Mouse (Mus musculus): Measurements from ENCODE around the gene Cela2a. TPM values are rescaled to one million over a fixed set of nuclear protein-coding genes. Genes with fewer than 3 reads are reported as not detected.

The Cela2a gene
- polyA plus RNA-seq, 1 experiment from 2014 or later: 6.9 TPM

DNA sequence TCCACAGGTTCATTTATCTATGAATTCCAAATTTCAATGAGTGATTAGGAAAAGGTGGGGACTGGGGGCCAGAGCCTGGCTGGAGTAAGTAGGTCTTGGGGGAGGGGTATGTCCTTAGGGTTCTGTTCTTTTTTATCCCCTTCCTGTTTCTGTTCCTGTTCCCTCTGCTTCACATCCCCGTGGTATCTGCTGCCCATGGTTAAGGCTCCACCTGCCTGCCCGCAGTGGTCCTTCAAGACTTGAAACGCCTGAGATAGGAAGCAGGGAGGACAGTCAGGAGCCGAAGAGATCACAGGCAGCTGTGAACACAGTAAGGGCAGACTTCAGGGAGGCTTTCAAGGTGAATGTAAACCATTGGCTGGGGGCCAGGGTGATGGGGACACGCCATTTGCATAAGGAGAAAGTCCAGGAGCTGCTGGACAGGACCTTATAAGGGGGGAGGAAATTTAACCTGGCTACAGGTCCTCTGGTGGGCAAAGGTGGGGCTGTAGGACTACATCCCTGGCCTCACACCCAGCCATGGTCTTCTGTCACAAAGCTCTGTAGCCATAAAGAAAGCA is 8.7 kb upstream of the Cela2a start:
- H3K9ac ChIP-seq (ENCODE audit: low read length): no peak overlapping the region
- no peak overlapping the region for H3K27ac ChIP-seq (ENCODE audit: low read depth)
- H3K36me3 ChIP-seq (ENCODE audit: control insufficient read depth, insufficient read depth, low read length): no peaks in the 10 kb centered on the region
- no peak overlapping the region for H3K4me2 ChIP-seq (ENCODE audit: low read length)
- no peaks in the 10 kb centered on the region for H3K27me3 ChIP-seq (replicated peaks; ENCODE audit: control insufficient read depth, insufficient read depth, low read length)
- 55% methylated on average over 5 of the region's 5 CpGs for WGBS
- no peak for DNase-seq (ENCODE audit: low spot score)
- no peaks in the 10 kb centered on the region for H3K9me3 ChIP-seq (ENCODE audit: control insufficient read depth, low read length)
- ATAC-seq (replicated peaks; ENCODE audit: low FRiP score, low TSS enrichment, low read depth): no peak
- H3K4me1 ChIP-seq (replicated peaks; ENCODE audit: control insufficient read depth, insufficient read depth, low read length): no peaks in the 10 kb centered on the region
- H3K4me3 ChIP-seq (ENCODE audit: low read depth, low read length): no peak overlapping the region

GRCm38 (mm10) chr4:141833911-141834310 is 8.0 kb upstream of the Cela2a start:
- Histone ChIP-seq H3K36me3 (ENCODE audit: control insufficient read depth, insufficient read depth, low read length) (no peaks in the 10 kb centered on the region), H3K27ac (ENCODE audit: low read depth) (no peak overlapping the region), H3K4me3 (ENCODE audit: low read depth, low read length) (no peak overlapping the region), H3K9ac (ENCODE audit: low read length) (no peak overlapping the region), H3K4me1 (replicated peaks; ENCODE audit: control insufficient read depth, insufficient read depth, low read length) (no peaks in the 10 kb centered on the region), H3K9me3 (ENCODE audit: control insufficient read depth, low read length) (no peaks in the 10 kb centered on the region), H3K27me3 (replicated peaks; ENCODE audit: control insufficient read depth, insufficient read depth, low read length) (no peaks in the 10 kb centered on the region), H3K4me2 (ENCODE audit: low read length) (no peak overlapping the region)
- ATAC-seq (replicated peaks; ENCODE audit: low FRiP score, low TSS enrichment, low read depth): no peak
- WGBS: 33% methylated on average over 1 of the region's 1 CpGs
- DNase-seq (ENCODE audit: low spot score): no peak

GRCm38 (mm10) chr4:141831361-141831760 is 5.4 kb upstream of the Cela2a start:
- no peak overlapping the region for H3K4me2 ChIP-seq (ENCODE audit: low read length)
- H3K4me3 ChIP-seq (ENCODE audit: low read depth, low read length): no peak overlapping the region
- no peaks in the 10 kb centered on the region for H3K9me3 ChIP-seq (ENCODE audit: control insufficient read depth, low read length)
- no peak for ATAC-seq (replicated peaks; ENCODE audit: low FRiP score, low TSS enrichment, low read depth)
- H3K27ac ChIP-seq (ENCODE audit: low read depth): no peak overlapping the region
- no peaks in the 10 kb centered on the region for H3K4me1 ChIP-seq (replicated peaks; ENCODE audit: control insufficient read depth, insufficient read depth, low read length)
- H3K36me3 ChIP-seq (ENCODE audit: control insufficient read depth, insufficient read depth, low read length): no peaks in the 10 kb centered on the region
- H3K27me3 ChIP-seq (replicated peaks; ENCODE audit: control insufficient read depth, insufficient read depth, low read length): no peaks in the 10 kb centered on the region
- H3K9ac ChIP-seq (ENCODE audit: low read length): no peak overlapping the region
- DNase-seq (ENCODE audit: low spot score): no peak
- WGBS: 77% methylated on average over 7 of the region's 7 CpGs

- Histone ChIP-seq H3K36me3 (ENCODE audit: control insufficient read depth, insufficient read depth, low read length) (no peaks in the 10 kb centered on the region), H3K9ac (ENCODE audit: low read length) (no peak overlapping the region), H3K9me3 (ENCODE audit: control insufficient read depth, low read length) (no peaks in the 10 kb centered on the region), H3K4me2 (ENCODE audit: low read length) (no peak overlapping the region), H3K27ac (ENCODE audit: low read depth) (no peak overlapping the region), H3K4me1 (replicated peaks; ENCODE audit: control insufficient read depth, insufficient read depth, low read length) (no peaks in the 10 kb centered on the region), H3K27me3 (replicated peaks; ENCODE audit: control insufficient read depth, insufficient read depth, low read length) (no peaks in the 10 kb centered on the region), H3K4me3 (ENCODE audit: low read depth, low read length) (no peak overlapping the region)
- WGBS: 60% methylated on average over 11 of the region's 11 CpGs
- ATAC-seq (replicated peaks; ENCODE audit: low FRiP score, low TSS enrichment, low read depth): no peak
- DNase-seq (ENCODE audit: low spot score): no peak
Observed at GRCm38 (mm10) chr4:141830381-141830780, 4.4 kb upstream of the Cela2a start.

- no peaks in the 10 kb centered on the region for H3K4me1 ChIP-seq (replicated peaks; ENCODE audit: control insufficient read depth, insufficient read depth, low read length)
- WGBS: 71% methylated on average over 4 of the region's 4 CpGs
- DNase-seq (ENCODE audit: low spot score) (no peak), ATAC-seq (replicated peaks; ENCODE audit: low FRiP score, low TSS enrichment, low read depth) (no peak)
- no peaks in the 10 kb centered on the region for H3K9me3 ChIP-seq (ENCODE audit: control insufficient read depth, low read length)
- no peaks in the 10 kb centered on the region for H3K36me3 ChIP-seq (ENCODE audit: control insufficient read depth, insufficient read depth, low read length)
- no peak overlapping the region for H3K4me2 ChIP-seq (ENCODE audit: low read length)
- H3K9ac ChIP-seq (ENCODE audit: low read length): no peak overlapping the region
- no peak overlapping the region for H3K4me3 ChIP-seq (ENCODE audit: low read depth, low read length)
- H3K27me3 ChIP-seq (replicated peaks; ENCODE audit: control insufficient read depth, insufficient read depth, low read length): no peaks in the 10 kb centered on the region
- no peak overlapping the region for H3K27ac ChIP-seq (ENCODE audit: low read depth)
Observed at GRCm38 (mm10) chr4:141828177-141828576, 2.2 kb upstream of the Cela2a start.

DNA sequence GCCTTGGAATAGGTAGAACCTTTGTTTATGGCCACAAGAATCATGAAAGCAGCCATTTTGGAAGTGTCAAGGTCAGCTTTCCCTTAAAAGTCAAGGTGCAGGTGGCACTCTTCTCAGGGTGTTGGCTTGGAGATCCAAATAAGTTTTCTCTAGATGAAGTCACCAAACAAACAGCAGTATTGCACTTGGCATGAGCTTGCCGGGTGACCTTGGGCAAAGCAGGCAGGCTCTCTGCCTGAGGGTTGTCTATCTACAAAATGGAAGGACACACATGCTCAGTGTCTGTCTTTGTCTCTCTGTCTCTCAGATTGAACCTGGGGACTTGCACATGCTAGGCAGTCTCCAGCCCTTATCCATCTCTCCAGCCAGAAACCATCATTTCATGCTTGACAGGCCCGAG is 1.4 kb upstream of the Cela2a start:
- DNase-seq (ENCODE audit: low spot score) (no peak), ATAC-seq (replicated peaks; ENCODE audit: low FRiP score, low TSS enrichment, low read depth) (no peak)
- Histone ChIP-seq H3K4me3 (ENCODE audit: low read depth, low read length) (no peak overlapping the region), H3K9ac (ENCODE audit: low read length) (no peak overlapping the region), H3K4me1 (replicated peaks; ENCODE audit: control insufficient read depth, insufficient read depth, low read length) (no peaks in the 10 kb centered on the region), H3K4me2 (ENCODE audit: low read length) (no peak overlapping the region), H3K27me3 (replicated peaks; ENCODE audit: control insufficient read depth, insufficient read depth, low read length) (no peaks in the 10 kb centered on the region), H3K9me3 (ENCODE audit: control insufficient read depth, low read length) (no peaks in the 10 kb centered on the region), H3K36me3 (ENCODE audit: control insufficient read depth, insufficient read depth, low read length) (no peaks in the 10 kb centered on the region), H3K27ac (ENCODE audit: low read depth) (no peak overlapping the region)
- WGBS: 87% methylated on average over 2 of the region's 2 CpGs

DNA sequence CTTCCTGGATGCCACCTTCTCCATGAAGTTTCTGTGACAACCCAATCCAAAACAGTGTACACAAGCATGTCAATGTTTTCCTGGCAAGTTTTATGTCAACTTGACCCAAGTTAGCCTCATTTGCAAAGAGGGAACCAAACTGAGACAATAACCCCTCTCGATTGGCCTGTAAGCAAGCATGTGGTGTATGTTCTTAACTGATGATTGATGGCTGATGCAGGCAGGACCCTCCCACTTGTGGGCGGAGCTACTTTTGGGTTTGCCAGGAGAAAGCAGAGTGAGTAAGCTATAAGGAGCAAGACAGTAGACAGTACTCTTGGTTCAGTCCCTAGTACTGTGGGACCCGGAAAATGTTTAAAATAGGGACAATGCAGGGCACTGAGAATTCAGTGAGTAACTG is 3.0 kb downstream of the Cela2a start:
- no peak overlapping the region for H3K9ac ChIP-seq (ENCODE audit: low read length)
- no peak overlapping the region for H3K4me2 ChIP-seq (ENCODE audit: low read length)
- H3K27ac ChIP-seq (ENCODE audit: low read depth): no peak overlapping the region
- H3K4me1 ChIP-seq (replicated peaks; ENCODE audit: control insufficient read depth, insufficient read depth, low read length): no peaks in the 10 kb centered on the region
- no peaks in the 10 kb centered on the region for H3K9me3 ChIP-seq (ENCODE audit: control insufficient read depth, low read length)
- no peak for ATAC-seq (replicated peaks; ENCODE audit: low FRiP score, low TSS enrichment, low read depth)
- 53% methylated on average over 3 of the region's 3 CpGs for WGBS
- H3K4me3 ChIP-seq (ENCODE audit: low read depth, low read length): no peak overlapping the region
- no peak for DNase-seq (ENCODE audit: low spot score)
- no peaks in the 10 kb centered on the region for H3K27me3 ChIP-seq (replicated peaks; ENCODE audit: control insufficient read depth, insufficient read depth, low read length)
- no peaks in the 10 kb centered on the region for H3K36me3 ChIP-seq (ENCODE audit: control insufficient read depth, insufficient read depth, low read length)

GRCm38 (mm10) chr4:141822089-141822488 is 3.9 kb downstream of the Cela2a start:
- Histone ChIP-seq H3K9ac (ENCODE audit: low read length) (no peak overlapping the region), H3K4me2 (ENCODE audit: low read length) (no peak overlapping the region), H3K27me3 (replicated peaks; ENCODE audit: control insufficient read depth, insufficient read depth, low read length) (no peaks in the 10 kb centered on the region), H3K9me3 (ENCODE audit: control insufficient read depth, low read length) (no peaks in the 10 kb centered on the region), H3K4me1 (replicated peaks; ENCODE audit: control insufficient read depth, insufficient read depth, low read length) (no peaks in the 10 kb centered on the region), H3K27ac (ENCODE audit: low read depth) (no peak overlapping the region), H3K4me3 (ENCODE audit: low read depth, low read length) (no peak overlapping the region), H3K36me3 (ENCODE audit: control insufficient read depth, insufficient read depth, low read length) (no peaks in the 10 kb centered on the region)
- WGBS: 77% methylated on average over 10 of the region's 10 CpGs
- no peak for ATAC-seq (replicated peaks; ENCODE audit: low FRiP score, low TSS enrichment, low read depth)
- no peak for DNase-seq (ENCODE audit: low spot score)

DNA sequence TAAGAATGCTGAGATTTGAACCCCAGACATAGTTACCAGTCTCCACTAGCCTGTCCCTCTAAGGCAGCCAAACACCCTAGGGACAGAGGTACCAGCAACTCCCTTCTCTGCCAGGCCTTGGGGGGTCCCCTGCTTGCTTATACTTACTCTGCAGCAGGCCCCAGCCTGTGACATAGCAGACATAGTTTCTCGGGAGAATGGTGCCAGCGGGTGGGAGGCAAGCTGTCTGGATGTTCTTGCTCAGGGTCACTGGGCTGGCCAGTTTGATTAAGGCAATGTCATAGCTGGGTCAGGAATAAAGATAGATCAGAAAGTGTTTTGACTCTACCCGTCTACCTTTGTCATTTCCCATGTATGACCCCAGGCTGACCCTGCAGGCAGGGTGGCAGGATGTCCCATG is 4.8 kb downstream of the Cela2a start:
- DNase-seq (ENCODE audit: low spot score): no peak
- H3K9ac ChIP-seq (ENCODE audit: low read length): no peak overlapping the region
- WGBS: 62% methylated on average over 3 of the region's 3 CpGs

More for the DNA sequence above, 4.8 kb downstream of the Cela2a start:
- Histone ChIP-seq H3K36me3 (ENCODE audit: control insufficient read depth, insufficient read depth, low read length) (no peaks in the 10 kb centered on the region), H3K27me3 (replicated peaks; ENCODE audit: control insufficient read depth, insufficient read depth, low read length) (no peaks in the 10 kb centered on the region), H3K4me3 (ENCODE audit: low read depth, low read length) (no peak overlapping the region), H3K9me3 (ENCODE audit: control insufficient read depth, low read length) (no peaks in the 10 kb centered on the region), H3K4me1 (replicated peaks; ENCODE audit: control insufficient read depth, insufficient read depth, low read length) (no peaks in the 10 kb centered on the region), H3K27ac (ENCODE audit: low read depth) (no peak overlapping the region), H3K4me2 (ENCODE audit: low read length) (no peak overlapping the region)
- no peak for ATAC-seq (replicated peaks; ENCODE audit: low FRiP score, low TSS enrichment, low read depth)

Data from intestine, embryonic 14.5 days (tissue).